Mouse (Mus musculus) heart, embryonic 14.5 days (tissue): ENCODE results near the gene Uqcc3. TPM values are rescaled to one million over a fixed set of nuclear protein-coding genes. Genes with fewer than 3 reads are reported as not detected.
"Not testable (repeated sequence)": the region's sequence is repeated elsewhere in the genome, so short reads cannot be mapped to it uniquely, and the experiment has no call there.

Source experiments
- ATAC-seq: fragments of 200-750 bp; cut with Nextera tagmentation; 2 replicates; pipeline ENCODE4 v1.8.0; 2017; ENCODE audit warnings: low read depth, moderate TSS enrichment; ENCODE audit not compliant: insufficient number of reproducible peaks, insufficient read depth, low FRiP score
- H3K27ac ChIP-seq, 2 experiments: fragments of 200-500 bp in 1 of 2; fragments of 300-500 bp in 1 of 2; sonication (generic) in 1 of 2; replicated peaks in 1 of 2; 2 replicates each; pipeline ENCODE4 v1.5.1; 2012 to 2014; ENCODE audit warnings: low read depth in 2 of 2, low read length in 2 of 2, control low read depth in 1 of 2, mild to moderate bottlenecking in 1 of 2, mixed read lengths in 1 of 2; ENCODE audit not compliant: control insufficient read depth in 1 of 2, insufficient read depth in 1 of 2
- H3K27me3 ChIP-seq: fragments of 300-500 bp; sonication (generic); 2 replicates; pipeline ENCODE4 v1.6.1; 2014; ENCODE audit warnings: mild to moderate bottlenecking, low read length, control low read depth; ENCODE audit not compliant: control insufficient read depth, insufficient read depth
- H3K36me3 ChIP-seq: fragments of 300-500 bp; sonication (generic); 2 replicates; pipeline ENCODE4 v1.6.1; 2014; ENCODE audit warnings: mild to moderate bottlenecking, control low read depth, low read length, mixed read lengths; ENCODE audit not compliant: control insufficient read depth, insufficient read depth
- H3K4me1 ChIP-seq, 2 experiments: fragments of 200-500 bp in 1 of 2; fragments of 300-500 bp in 1 of 2; sonication (generic) in 1 of 2; 2 replicates each; pipeline ENCODE4 v1.6.1; 2012 to 2014; ENCODE audit warnings: low read length in 2 of 2, control low read depth in 1 of 2, mixed read lengths in 1 of 2; ENCODE audit not compliant: control insufficient read depth in 2 of 2, insufficient read depth in 2 of 2
- H3K4me2 ChIP-seq: fragments of 300-500 bp; sonication (generic); 2 replicates; pipeline ENCODE4 v1.6.1; 2014; ENCODE audit warnings: mild to moderate bottlenecking, low read length
- H3K4me3 ChIP-seq, 2 experiments: fragments of 200-500 bp in 1 of 2; fragments of 300-500 bp in 1 of 2; sonication (generic) in 1 of 2; 2 replicates each; pipeline ENCODE4 v1.5.1; 2012 to 2014; ENCODE audit warnings: low read length in 2 of 2, mild to moderate bottlenecking in 2 of 2, control low read depth in 1 of 2, low read depth in 1 of 2, moderate library complexity in 1 of 2; ENCODE audit not compliant: control insufficient read depth in 1 of 2, insufficient read depth in 1 of 2
- H3K9ac ChIP-seq: fragments of 300-500 bp; sonication (generic); 2 replicates; pipeline ENCODE4 v1.6.1; 2014; ENCODE audit warnings: mild to moderate bottlenecking, low read length
- H3K9me3 ChIP-seq: fragments of 300-500 bp; sonication (generic); 2 replicates; pipeline ENCODE4 v1.6.1; 2016; ENCODE audit warnings: low read length, control low read depth; ENCODE audit not compliant: control insufficient read depth
- WGBS: fragments of 180-500 bp; shearing (Covaris S2); extraction: QIAGEN DNeasy Blood & Tissue Kit; methylation state at CpG from one replicate; pipeline ENCODE4 v1.1.7; 2014; 5-methylcytosine and 5-hydroxymethylcytosine counted together
- polyA plus RNA-seq: library from polyadenylated mRNA; unstranded; fragments of >200 nt; fragmentation: Nextera tagmentation; extraction: Ambion mirVana; gene quantifications from 2 replicates; pipeline ENCODE4 v1.2.1, GENCODE M21; 2014

Uqcc3 gene
- polyA plus RNA-seq, 1 experiment from 2014 or later, result 78.2 TPM

DNA sequence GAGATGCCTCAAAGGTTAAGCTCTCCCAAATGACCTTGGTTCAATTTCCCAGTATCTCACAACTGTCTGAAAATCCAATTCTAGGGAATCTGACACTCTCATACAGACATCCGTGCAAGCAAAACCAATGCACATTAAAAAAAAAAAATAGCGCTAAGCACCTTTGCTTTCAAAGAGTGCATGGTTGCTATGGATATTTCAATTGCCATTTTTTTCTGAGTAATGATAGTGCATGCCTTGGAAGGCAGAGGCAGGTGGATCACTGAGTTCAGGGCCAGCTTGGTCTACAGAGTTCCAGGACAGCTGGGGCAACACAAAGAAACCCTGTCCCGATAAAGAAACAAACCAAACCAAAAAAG lies 290 bp upstream of the Uqcc3 start:
- WGBS, result 21% methylated on average over 3 of the region's 3 CpGs
- H3K36me3 ChIP-seq, result peaks cover 26% of the 10 kb centered on the region
- H3K27me3 ChIP-seq, result no peaks in the 10 kb centered on the region
- peak overlapping the region in 1 of 2 experiments; percentile 69; a peak in 1 of 4 replicates for H3K27ac ChIP-seq
- H3K4me1 ChIP-seq, result peaks cover 0 to 12% of the 10 kb centered on the region in 2 experiments; a peak in 2 of 4 replicates
- ATAC-seq, result no peak
- no peaks in the 10 kb centered on the region for H3K9me3 ChIP-seq
- H3K4me2 ChIP-seq, result peak overlapping the region; percentile 82
- peak overlapping the region; percentile 66 to 85 for H3K4me3 ChIP-seq
- peak overlapping the region; percentile 82 for H3K9ac ChIP-seq

DNA sequence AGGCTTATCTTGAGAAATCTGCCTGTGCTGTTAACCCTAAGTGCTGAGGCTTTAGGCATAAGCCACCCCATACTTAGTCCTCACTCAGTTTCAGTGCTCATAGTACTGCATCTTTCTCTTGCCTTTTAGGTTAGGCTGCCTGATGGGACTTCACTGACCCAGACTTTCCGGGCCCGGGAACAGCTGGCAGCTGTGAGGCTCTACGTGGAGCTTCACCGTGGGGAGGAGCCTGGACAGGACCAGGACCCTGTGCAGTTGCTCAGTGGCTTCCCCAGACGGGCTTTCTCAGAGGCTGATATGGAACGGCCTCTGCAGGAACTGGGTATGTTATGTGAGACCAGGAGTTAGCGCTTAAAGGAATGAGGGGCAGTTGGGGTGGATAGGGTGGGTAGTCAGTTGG lies 5.7 kb downstream of the Uqcc3 start:
- Histone ChIP-seq H3K4me2 (no peak overlapping the region), H3K9me3 (no peaks in the 10 kb centered on the region), H3K4me3 (no peak overlapping the region), H3K27me3 (no peaks in the 10 kb centered on the region), H3K36me3 (peaks cover 61% of the 10 kb centered on the region), H3K9ac (no peak overlapping the region), H3K27ac (no peak overlapping the region), H3K4me1 (peaks cover 3 to 15% of the 10 kb centered on the region in 2 experiments; a peak in 3 of 4 replicates)
- 89% methylated on average over 7 of the region's 7 CpGs for WGBS
- ATAC-seq, result no peak

DNA sequence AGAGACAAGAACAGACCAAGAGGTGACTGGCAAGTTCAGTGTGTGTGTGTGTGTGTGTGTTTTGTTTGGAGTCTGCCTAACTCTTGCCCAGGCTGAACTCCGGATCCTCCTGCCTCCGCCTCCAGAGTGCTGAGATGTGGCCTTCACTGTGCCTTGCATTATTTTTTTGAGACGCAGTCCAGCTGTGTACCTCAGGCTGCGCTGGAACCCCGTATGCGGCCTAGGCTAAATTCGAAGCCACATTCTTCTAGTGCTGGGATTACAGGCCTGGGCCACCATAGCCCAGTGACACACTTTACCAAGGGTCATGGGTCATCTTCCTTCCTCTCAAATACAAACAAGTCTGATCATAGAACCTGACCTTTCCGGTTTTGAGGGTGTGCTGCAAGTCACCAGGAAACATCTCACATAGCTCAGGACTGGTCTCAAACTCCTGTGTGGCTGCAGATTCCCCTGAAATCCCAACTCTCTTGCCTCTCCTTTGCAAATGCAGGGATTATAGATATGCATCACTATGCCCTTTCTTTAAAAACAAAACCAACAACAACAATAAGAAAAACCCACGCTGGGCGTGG lies 8.4 kb downstream of the Uqcc3 start:
- no peak for ATAC-seq
- H3K4me2 ChIP-seq, result peak overlapping the region; percentile 88
- H3K36me3 ChIP-seq, result peaks cover 48% of the 10 kb centered on the region
- peaks cover 3 to 7% of the 10 kb centered on the region in 2 experiments; a peak in 2 of 4 replicates for H3K4me1 ChIP-seq
- H3K27ac ChIP-seq, result peak overlapping the region in 1 of 2 experiments; percentile 78; a peak in 2 of 4 replicates
- H3K27me3 ChIP-seq, result no peaks in the 10 kb centered on the region
- H3K9ac ChIP-seq, result peak overlapping the region; percentile 94
- peak overlapping the region; percentile 70 to 77 for H3K4me3 ChIP-seq
- no peaks in the 10 kb centered on the region for H3K9me3 ChIP-seq
- 67% methylated on average over 10 of the region's 10 CpGs for WGBS

DNA sequence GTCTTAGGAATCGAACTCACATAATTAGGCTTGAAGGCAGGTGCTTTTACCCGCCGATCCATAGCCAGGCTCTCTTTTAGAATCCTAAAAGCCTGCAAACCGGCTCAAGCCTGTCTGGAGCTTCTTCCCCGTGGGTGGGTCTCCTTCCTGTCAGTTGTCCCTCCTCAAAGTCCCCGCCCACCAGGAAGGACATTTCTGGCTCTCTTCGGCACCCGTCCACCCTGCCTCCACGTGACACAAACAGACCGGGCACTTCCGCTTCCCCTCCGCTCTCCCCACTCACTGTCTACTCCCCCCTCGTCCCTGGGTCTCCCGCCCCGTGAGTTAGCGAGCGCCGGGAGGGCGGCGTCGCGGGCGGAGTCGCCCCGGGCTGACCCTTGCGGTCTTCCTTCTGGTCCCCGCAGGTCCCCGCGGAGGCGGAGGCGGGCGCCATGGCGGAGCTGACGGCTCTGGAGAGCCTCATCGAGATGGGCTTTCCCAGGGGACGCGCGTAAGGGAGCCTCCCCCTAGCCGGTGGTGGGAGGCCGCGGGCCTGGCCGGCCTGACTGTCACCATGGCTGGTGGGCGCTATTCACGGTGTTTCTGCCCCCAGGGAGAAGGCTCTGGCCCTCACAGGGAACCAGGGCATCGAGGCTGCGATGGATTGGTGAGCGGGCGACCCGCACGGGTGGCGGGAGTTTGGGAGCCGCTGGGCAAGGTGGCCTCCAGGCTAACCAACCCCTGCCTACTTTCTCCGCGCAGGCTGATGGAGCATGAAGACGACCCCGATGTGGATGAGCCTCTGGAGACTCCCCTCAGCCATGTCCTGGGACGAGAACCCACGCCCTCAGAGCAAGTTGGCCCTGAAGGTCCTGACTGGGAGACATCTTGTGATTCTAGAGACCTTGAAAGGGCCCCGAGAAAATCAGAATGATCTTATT lies 9.2 kb downstream of the Uqcc3 start, which contains the start of gene Ubxn1:
Gene Ubxn1, plus strand, starts transcription at position 230 of the 920 bp plus-strand sequence.
- Histone ChIP-seq H3K36me3 (peaks cover 40% of the 10 kb centered on the region), H3K4me1 (peaks cover 3 to 7% of the 10 kb centered on the region in 2 experiments; a peak in 2 of 4 replicates), H3K9me3 (no peaks in the 10 kb centered on the region), H3K4me3 (peak within 1 kb of the TSS; percentile 70 to 77), H3K4me2 (peak within 1 kb of the TSS; percentile 88), H3K27ac (peak within 1 kb of the TSS; percentile 76 to 78), H3K27me3 (no peaks in the 10 kb centered on the region), H3K9ac (peak within 1 kb of the TSS; percentile 94)
- 1% methylated on average over 59 of the region's 59 CpGs for WGBS
- ATAC-seq, result peak; percentile 97

DNA sequence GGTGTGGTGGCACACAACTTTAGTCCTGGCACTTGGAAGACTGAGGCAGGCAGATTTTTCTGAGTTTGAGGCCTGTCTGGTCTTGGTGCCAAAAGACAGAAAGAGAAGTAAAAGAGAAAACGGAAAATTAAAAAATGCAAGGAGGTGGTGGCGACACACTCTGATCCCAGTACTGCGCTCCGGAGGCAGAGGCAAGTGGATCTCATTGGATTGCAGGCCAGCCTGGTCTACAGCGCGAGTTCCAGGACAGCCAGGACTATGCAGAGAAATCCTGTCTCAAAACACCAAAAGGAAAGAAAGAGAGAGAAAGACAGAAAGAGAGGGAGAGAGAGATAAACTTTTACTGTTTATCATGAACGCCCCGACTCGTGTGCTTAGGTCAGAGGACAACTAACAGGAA lies 9.9 kb downstream of the Uqcc3 start:
- H3K4me1 ChIP-seq, result peaks cover 3 to 7% of the 10 kb centered on the region in 2 experiments; a peak in 2 of 4 replicates
- 39% methylated on average over 9 of the region's 9 CpGs for WGBS
- no peaks in the 10 kb centered on the region for H3K27me3 ChIP-seq
- peak overlapping the region; percentile 66 for H3K4me2 ChIP-seq
- H3K27ac ChIP-seq, result peak overlapping the region; percentile 76 to 78
- H3K4me3 ChIP-seq, result peak overlapping the region; percentile 70 to 77
- no peaks in the 10 kb centered on the region for H3K9me3 ChIP-seq
- H3K36me3 ChIP-seq, result peaks cover 33% of the 10 kb centered on the region
- no peak for ATAC-seq
- peak overlapping the region; percentile 94 for H3K9ac ChIP-seq

DNA sequence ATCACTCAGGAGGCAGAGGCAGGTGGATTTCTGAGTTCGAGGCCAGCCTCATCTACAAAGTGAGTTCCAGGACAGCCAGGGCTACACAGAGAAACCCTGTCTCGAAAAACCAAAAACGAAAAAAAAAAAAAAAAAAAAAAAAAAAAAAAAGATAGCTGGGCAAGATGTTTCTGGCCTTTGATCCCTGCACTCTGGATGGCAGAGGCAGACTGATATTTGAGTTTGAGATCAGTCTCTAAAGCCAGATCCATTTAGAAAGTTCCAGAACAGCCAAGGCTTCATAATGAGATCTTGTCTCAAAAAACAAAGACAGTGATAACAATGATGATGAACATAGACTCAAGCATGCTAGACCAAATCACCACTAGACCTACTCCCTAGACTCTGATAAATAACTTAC lies 10.3 kb downstream of the Uqcc3 start:
- not testable (repeated sequence) for ATAC-seq, H3K4me1 ChIP-seq, H3K9me3 ChIP-seq, H3K27ac ChIP-seq, H3K27me3 ChIP-seq
- H3K4me2 ChIP-seq, result peak overlapping the region; percentile 66
- WGBS, result 37% methylated on average over 1 of the region's 3 CpGs
- H3K36me3 ChIP-seq, result peaks cover 28% of the 10 kb centered on the region
- peak overlapping the region; percentile 94 for H3K9ac ChIP-seq
- peak overlapping the region in 1 of 2 experiments; percentile 70; a peak in 1 of 4 replicates for H3K4me3 ChIP-seq

DNA sequence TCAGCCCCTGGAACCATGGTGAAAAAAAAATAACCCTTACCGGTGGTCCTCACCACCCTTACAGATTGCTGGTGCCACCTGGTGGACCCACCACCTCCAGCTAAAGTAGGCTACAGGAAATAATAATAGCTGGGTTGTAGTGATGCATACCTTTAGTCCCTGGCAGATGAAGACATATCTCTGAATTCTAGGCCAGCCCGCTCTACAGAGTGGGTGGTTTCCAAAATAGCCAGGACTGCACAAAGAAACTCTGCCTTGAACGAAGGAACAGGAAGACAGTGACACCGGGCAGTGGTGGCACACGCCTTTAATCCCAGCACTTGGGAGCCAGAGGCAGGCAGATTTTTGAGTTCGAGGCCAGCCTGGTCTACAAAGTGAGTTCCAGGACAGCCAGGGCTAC lies 16.5 kb downstream of the Uqcc3 start:
- Histone ChIP-seq H3K36me3 (no peaks in the 10 kb centered on the region), H3K9me3 (no peaks in the 10 kb centered on the region), H3K4me3 (no peak overlapping the region), H3K4me1 (no peaks in the 10 kb centered on the region), H3K9ac (no peak overlapping the region), H3K27me3 (no peaks in the 10 kb centered on the region), H3K4me2 (no peak overlapping the region), H3K27ac (no peak overlapping the region)
- 80% methylated on average over 6 of the region's 6 CpGs for WGBS
- ATAC-seq, result no peak
